Mouse (Mus musculus) intestine, postnatal 0 days (tissue): ENCODE results near the gene Oprd1. TPM values are rescaled to one million over a fixed set of nuclear protein-coding genes. Genes with fewer than 3 reads are reported as not detected.

Experiments
- ATAC-seq: fragments of 200-750 bp; cut with Nextera tagmentation; 2 replicates; pipeline ENCODE4 v1.8.0; 2017; ENCODE audit warnings: mild to moderate bottlenecking, moderate TSS enrichment, moderate library complexity
- H3K27ac ChIP-seq: fragments of 300-500 bp; sonication (generic); 2 replicates; pipeline ENCODE4 v1.5.1; 2014; ENCODE audit warnings: mild to moderate bottlenecking, low read depth, low read length, moderate library complexity
- H3K27me3 ChIP-seq: fragments of 300-500 bp; sonication (generic); replicated peaks from 2 replicates; pipeline ENCODE4 v1.6.1; 2014; ENCODE audit warnings: low read length, mixed read lengths; ENCODE audit not compliant: control insufficient read depth, insufficient read depth
- H3K36me3 ChIP-seq: fragments of 300-500 bp; sonication (generic); 2 replicates; pipeline ENCODE4 v1.6.1; 2014; ENCODE audit warnings: mild to moderate bottlenecking, moderate library complexity; ENCODE audit not compliant: control insufficient read depth, insufficient read depth
- H3K4me1 ChIP-seq: fragments of 300-500 bp; sonication (generic); replicated peaks from 2 replicates; pipeline ENCODE4 v1.6.1; 2014; ENCODE audit warnings: antibody characterized with exemption, low read length, mixed read lengths; ENCODE audit not compliant: control insufficient read depth, insufficient read depth
- H3K4me2 ChIP-seq: fragments of 300-500 bp; sonication (generic); replicated peaks from 2 replicates; pipeline ENCODE4 v1.6.1; 2014; ENCODE audit warnings: low read depth, mild to moderate bottlenecking, moderate library complexity
- H3K4me3 ChIP-seq: fragments of 300-500 bp; sonication (generic); 2 replicates; pipeline ENCODE4 v1.5.1; 2014; ENCODE audit warnings: low read depth, low read length
- H3K9ac ChIP-seq: fragments of 300-500 bp; sonication (generic); 2 replicates; pipeline ENCODE4 v1.6.1; 2014; ENCODE audit warnings: mild to moderate bottlenecking, low read depth, low read length
- H3K9me3 ChIP-seq: fragments of 300-500 bp; sonication (generic); 2 replicates; pipeline ENCODE4 v1.6.1; 2016; ENCODE audit warnings: mixed run types; ENCODE audit not compliant: control insufficient read depth
- CTCF ChIP-seq: sonication (generic); IDR thresholded peaks from 2 replicates; pipeline ENCODE4 v1.5.1; 2016; ENCODE audit warnings: low read depth, mild to moderate bottlenecking, control low read depth, antibody characterized with exemption, moderate library complexity
- WGBS: fragments of 180-500 bp; shearing (Covaris S2); extraction: QIAGEN DNeasy Blood & Tissue Kit; methylation state at CpG from one replicate; pipeline ENCODE4 v1.1.7; 2014; 5-methylcytosine and 5-hydroxymethylcytosine counted together
- polyA plus RNA-seq: library from polyadenylated mRNA; unstranded; fragments of >200 nt; fragmentation: Nextera tagmentation; extraction: Ambion mirVana; gene quantifications from 2 replicates; pipeline ENCODE4 v1.2.1, GENCODE M21; 2015

Oprd1 gene
- 0.24 and 0.29 TPM in 2 replicates for polyA plus RNA-seq

DNA sequence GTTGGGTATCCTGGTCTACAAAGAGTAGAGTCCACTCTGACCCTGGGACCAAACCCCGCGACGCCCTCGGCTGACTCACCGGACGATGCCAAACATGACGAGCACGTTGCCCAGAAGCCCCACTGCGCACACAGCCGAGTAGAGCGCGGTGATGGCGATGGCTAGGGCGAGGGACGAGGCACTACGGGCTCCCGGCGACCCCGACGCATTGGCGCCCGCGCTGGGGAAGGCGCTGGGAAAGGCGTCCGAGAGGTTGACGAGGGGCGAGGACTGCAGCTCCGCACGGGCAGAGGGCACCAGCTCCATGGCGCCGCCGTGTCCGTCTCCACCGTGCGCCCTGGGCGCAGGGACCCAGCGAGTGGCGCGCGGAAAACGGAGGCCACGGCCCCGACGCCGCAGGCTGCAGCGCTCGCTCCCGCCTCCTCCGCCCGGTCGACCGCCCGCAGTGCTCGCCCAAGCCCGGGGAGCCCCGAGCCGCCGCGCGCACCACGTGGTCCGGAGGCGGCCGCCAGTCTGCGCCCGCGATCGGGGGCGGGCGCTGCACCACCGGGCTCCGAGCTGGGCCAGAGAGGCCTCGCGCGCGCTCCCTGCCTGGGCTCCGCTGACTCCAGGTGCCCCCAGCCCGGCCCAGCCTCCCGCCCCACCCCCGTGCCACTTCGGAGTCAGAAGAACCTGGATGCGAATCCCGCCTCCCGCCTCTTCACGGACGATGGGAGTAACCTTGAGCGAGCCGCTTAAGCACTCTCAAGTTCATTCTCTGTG, at the start of gene Oprd1:
Oprd1 (minus strand) TSS at position 407 of the 762 bp plus-strand sequence.
- Histone ChIP-seq H3K4me2 (peak within 1 kb of the TSS; percentile 82), H3K9ac (no peak within 1 kb of the TSS), H3K36me3 (no peaks in the 10 kb centered on the region), H3K4me3 (peak within 1 kb of the TSS; percentile 43), H3K9me3 (no peaks in the 10 kb centered on the region), H3K27me3 (peaks cover 34% of the 10 kb centered on the region), H3K4me1 (no peaks in the 10 kb centered on the region), H3K27ac (no peak within 1 kb of the TSS)
- ATAC-seq, result peak; percentile 58
- WGBS, result under 1% methylated on average over 81 of the region's 89 CpGs
- TF ChIP-seq CTCF, result no peak

DNA sequence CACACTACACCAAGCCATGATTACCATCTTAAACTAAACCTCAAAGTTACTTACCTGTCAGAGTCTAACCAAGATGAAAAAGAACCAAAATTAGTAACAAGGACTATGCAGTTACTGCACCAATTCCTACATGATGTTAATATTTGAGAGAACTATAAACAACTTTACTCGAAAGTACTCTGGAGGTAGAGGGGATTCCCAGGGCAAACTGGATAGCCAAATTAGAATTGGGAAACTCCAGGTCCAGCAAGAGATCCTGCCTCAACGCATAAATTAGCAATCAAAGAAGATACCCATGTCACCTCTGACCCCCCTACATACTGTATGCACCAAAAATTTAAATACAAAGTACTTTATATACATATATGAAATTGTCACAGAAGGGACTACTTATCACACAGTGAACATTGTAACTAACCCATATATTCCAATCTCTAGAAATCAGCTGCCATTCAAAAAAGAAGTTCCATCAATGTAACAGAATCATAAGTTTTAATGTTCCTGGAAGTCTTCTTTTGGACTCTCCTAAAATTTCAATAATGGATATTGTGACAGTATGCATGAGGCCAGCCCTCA, 43.6 kb upstream of the Oprd1 start:
- Histone ChIP-seq H3K36me3 (peaks cover 34% of the 10 kb centered on the region), H3K27ac (no peak overlapping the region), H3K4me1 (no peaks in the 10 kb centered on the region), H3K4me2 (no peak overlapping the region), H3K9me3 (no peaks in the 10 kb centered on the region), H3K9ac (no peak overlapping the region), H3K27me3 (no peaks in the 10 kb centered on the region), H3K4me3 (no peak overlapping the region)
- ATAC-seq, result no peak
- WGBS, result 72% methylated on average over 2 of the region's 2 CpGs
- TF ChIP-seq CTCF, result no peak

DNA sequence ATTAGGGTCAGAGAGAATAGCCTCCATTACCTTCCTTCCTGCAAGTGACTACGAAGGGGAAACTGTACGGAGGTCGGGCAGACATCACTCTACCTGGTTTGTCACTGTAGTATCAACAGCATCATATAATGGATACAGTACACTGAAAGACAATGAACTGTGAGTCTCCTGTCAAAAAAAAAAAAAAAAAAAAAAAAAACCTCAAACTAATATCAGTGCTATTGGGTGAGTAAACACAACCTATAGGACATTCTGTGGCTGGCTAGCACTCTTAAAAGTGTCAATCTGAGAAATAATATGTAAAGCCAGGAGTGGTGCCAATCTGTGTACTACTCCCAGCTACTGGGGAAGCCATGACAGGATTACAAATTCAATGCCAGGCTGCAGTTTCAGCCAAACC, 38.9 kb upstream of the Oprd1 start:
- no peaks in the 10 kb centered on the region for H3K4me1 ChIP-seq
- no peak for TF ChIP-seq CTCF
- no peaks in the 10 kb centered on the region for H3K27me3 ChIP-seq
- H3K9ac ChIP-seq, result no peak overlapping the region
- peaks cover 31% of the 10 kb centered on the region for H3K36me3 ChIP-seq
- WGBS, result 94% methylated on average over 3 of the region's 3 CpGs
- no peak overlapping the region for H3K27ac ChIP-seq
- H3K4me2 ChIP-seq, result no peak overlapping the region
- no peak for ATAC-seq
- H3K9me3 ChIP-seq, result no peaks in the 10 kb centered on the region
- no peak overlapping the region for H3K4me3 ChIP-seq

DNA sequence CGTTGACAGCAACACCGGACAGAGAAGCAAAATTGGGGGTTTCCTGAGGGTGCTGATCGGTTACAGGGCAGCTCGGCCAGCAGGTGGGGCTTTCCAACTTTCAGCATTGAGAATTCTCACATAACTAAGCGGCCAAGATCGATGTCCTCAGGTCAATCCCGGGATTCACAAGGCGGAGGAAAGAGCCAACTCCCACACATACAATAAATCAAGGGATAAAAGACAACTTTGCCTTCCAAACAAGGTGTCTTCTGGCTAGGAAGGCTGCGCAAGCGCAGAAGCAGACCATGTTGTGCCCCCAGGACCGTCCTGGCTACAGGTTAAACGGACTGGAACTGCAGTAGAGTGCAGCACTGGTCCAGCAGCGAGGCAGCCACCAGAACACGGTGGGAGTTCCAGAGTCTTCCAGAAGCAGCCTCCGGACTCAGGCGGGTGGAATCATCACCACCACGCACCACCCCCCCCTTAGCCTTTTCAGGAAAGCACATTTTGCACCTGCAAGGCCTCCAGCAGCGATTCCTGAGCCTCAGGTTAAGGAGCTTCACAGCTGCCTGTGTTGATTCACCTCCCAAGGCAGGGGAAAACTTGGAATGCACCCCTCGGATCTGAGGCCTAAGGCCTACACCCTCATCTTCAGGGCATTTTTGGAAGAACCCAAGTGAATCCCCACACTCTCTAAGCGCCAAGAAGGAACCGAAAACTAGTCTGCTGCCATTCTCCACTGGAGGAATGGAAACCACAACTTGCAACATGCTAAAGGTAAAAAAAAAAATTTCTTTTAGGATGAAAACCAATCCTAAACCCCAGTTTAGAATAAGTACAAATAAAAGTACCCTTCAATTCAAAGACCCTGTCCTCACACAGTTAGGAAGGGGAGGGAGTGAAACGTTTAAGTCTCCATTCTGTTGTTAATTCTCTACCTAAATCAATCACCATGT, 37.7 kb upstream of the Oprd1 start:
- no peak overlapping the region for H3K4me2 ChIP-seq
- ATAC-seq, result no peak
- no peak overlapping the region for H3K27ac ChIP-seq
- 56% methylated on average over 22 of the region's 22 CpGs for WGBS
- no peaks in the 10 kb centered on the region for H3K27me3 ChIP-seq
- peaks cover 31% of the 10 kb centered on the region for H3K36me3 ChIP-seq
- no peak overlapping the region for H3K4me3 ChIP-seq
- H3K9ac ChIP-seq, result no peak overlapping the region
- peak; percentile 55 for TF ChIP-seq CTCF
- H3K4me1 ChIP-seq, result no peaks in the 10 kb centered on the region
- H3K9me3 ChIP-seq, result no peaks in the 10 kb centered on the region

DNA sequence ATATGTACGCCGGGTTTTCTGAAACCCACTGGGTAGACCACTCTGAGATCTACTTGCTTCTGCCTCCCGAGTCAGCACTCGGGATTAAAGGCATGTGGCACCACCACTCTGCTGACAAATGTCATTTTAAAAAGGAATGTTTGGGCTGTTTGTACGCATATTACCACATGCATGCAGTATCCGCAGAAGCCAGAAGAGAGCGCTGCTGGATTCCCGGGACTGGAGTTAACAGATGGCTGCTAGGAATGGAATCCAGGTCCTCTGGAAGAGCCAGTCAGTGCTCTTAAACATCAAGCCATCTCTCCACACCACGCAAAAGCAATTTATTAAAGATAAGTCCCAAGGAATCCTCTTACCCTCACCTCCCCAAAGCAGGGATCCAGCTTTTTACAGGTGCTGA, 36.4 kb upstream of the Oprd1 start:
- Histone ChIP-seq H3K27ac (no peak overlapping the region), H3K4me2 (no peak overlapping the region), H3K9me3 (no peaks in the 10 kb centered on the region), H3K36me3 (peaks cover 26% of the 10 kb centered on the region), H3K4me1 (no peaks in the 10 kb centered on the region), H3K4me3 (no peak overlapping the region), H3K27me3 (no peaks in the 10 kb centered on the region), H3K9ac (no peak overlapping the region)
- WGBS, result 75% methylated on average over 9 of the region's 9 CpGs
- peak; percentile 62 for TF ChIP-seq CTCF
- ATAC-seq, result no peak

DNA sequence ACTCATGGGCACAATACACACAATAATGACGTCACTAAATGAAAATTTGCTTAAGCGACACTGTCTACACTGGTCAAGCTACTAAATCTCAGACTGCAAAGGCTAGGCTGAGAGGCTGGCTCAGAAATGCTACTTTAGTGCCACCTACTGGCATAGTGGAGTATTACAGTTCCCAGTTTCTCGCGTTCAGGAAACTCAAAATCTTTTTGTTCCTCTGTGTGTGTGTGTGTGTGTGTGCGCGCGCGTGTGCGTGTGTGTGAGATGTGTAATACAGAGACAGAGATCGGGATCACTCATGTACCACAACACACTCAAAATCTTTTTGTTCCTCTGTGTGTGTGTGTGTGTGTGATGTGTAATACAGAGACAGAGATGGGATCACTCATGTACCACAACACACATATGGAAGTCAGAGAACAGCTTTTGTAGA, 34.4 kb upstream of the Oprd1 start:
- ATAC-seq, result peak; percentile 66
- Histone ChIP-seq H3K9me3 (no peaks in the 10 kb centered on the region), H3K4me3 (no peak overlapping the region), H3K36me3 (peaks cover 11% of the 10 kb centered on the region), H3K4me1 (no peaks in the 10 kb centered on the region), H3K9ac (no peak overlapping the region), H3K27ac (no peak overlapping the region), H3K4me2 (no peak overlapping the region), H3K27me3 (no peaks in the 10 kb centered on the region)
- TF ChIP-seq CTCF, result peak; percentile 96
- 7% methylated on average over 10 of the region's 10 CpGs for WGBS
